Mouse (Mus musculus) MEL (cell line): ENCODE data around the gene Fnbp1. TPM values are rescaled to one million over a fixed set of nuclear protein-coding genes. Genes with fewer than 3 reads are reported as not detected.
A peak's percentile ranks its signal among the peaks of the same experiment; 100 is the strongest.

Experiments
- DNase-seq: peaks from one replicate; pipeline ENCODE4 v3.0.0; 2011; ENCODE audit warnings: low read depth, low spot score
- H3K27ac ChIP-seq: 2 replicates; pipeline ENCODE4 v1.5.1; 2012; ENCODE audit warnings: low read depth, mild to moderate bottlenecking, control low read depth, low read length, moderate library complexity; ENCODE audit not compliant: control insufficient read depth
- H3K27me3 ChIP-seq, 2 experiments: fragments of 150-350 bp in 1 of 2; sonication (generic) in 1 of 2; 2 replicates each; pipeline ENCODE4 v1.6.1; 2012; ENCODE audit warnings: low read length in 2 of 2, mild to moderate bottlenecking in 2 of 2, improper control_type of control experiment in 1 of 2, moderate library complexity in 1 of 2; ENCODE audit not compliant: insufficient read depth in 2 of 2, control insufficient read depth in 1 of 2
- H3K36me3 ChIP-seq, 2 experiments: 2 replicates each; pipeline ENCODE4 v1.6.1; 2012 to 2014; ENCODE audit warnings: low read length in 2 of 2, improper control_type of control experiment in 1 of 2, inconsistent platforms in 1 of 2, mild to moderate bottlenecking in 1 of 2; ENCODE audit not compliant: insufficient read depth in 2 of 2, control insufficient read depth in 1 of 2
- H3K4me1 ChIP-seq, 2 experiments: fragments of 150-350 bp in 1 of 2; sonication (generic) in 1 of 2; 2 replicates each; pipeline ENCODE4 v1.6.1; 2012; ENCODE audit warnings: low read length in 2 of 2, improper control_type of control experiment in 1 of 2, mild to moderate bottlenecking in 1 of 2; ENCODE audit not compliant: insufficient read depth in 2 of 2, control insufficient read depth in 1 of 2
- H3K4me3 ChIP-seq, 2 experiments: fragments of 150-350 bp in 1 of 2; sonication (generic) in 1 of 2; 2 replicates each; pipeline ENCODE4 v1.5.1; 2012; ENCODE audit warnings: low read depth in 2 of 2, low read length in 2 of 2, mild to moderate bottlenecking in 2 of 2, moderate library complexity in 2 of 2, control low read depth in 1 of 2, improper control_type of control experiment in 1 of 2; ENCODE audit not compliant: control insufficient read depth in 1 of 2, insufficient read depth in 1 of 2
- H3K79me2 ChIP-seq: 2 replicates; pipeline ENCODE4 v1.6.1; 2012; ENCODE audit warnings: mild to moderate bottlenecking, low read length, moderate library complexity; ENCODE audit not compliant: control insufficient read depth, poor library complexity, insufficient read depth
- H3K9ac ChIP-seq: 2 replicates; pipeline ENCODE4 v1.6.1; 2012; ENCODE audit warnings: low read depth, mild to moderate bottlenecking, control low read depth, low read length, moderate library complexity; ENCODE audit not compliant: control insufficient read depth, poor library complexity, severe bottlenecking
- H3K9me3 ChIP-seq: fragments of 150-350 bp; sonication (generic); replicated peaks from 2 replicates; pipeline ENCODE4 v1.6.1; 2012; ENCODE audit warnings: mild to moderate bottlenecking, low read length, improper control_type of control experiment, moderate library complexity; ENCODE audit not compliant: insufficient read depth
- CTCF ChIP-seq, 3 experiments: IDR thresholded peaks in 2 of 3; conservative IDR thresholded peaks in 1 of 3; 2 replicates each; pipeline ENCODE4 v1.5.1; 2011 to 2012; ENCODE audit warnings: low read length in 3 of 3, low read depth in 2 of 3, mild to moderate bottlenecking in 2 of 3, improper control_type of control experiment in 1 of 3, inconsistent platforms in 1 of 3, mixed read lengths in 1 of 3, moderate library complexity in 1 of 3; ENCODE audit not compliant: control insufficient read depth in 1 of 3, insufficient read depth in 1 of 3, poor library complexity in 1 of 3, severe bottlenecking in 1 of 3
- ELF1 ChIP-seq: IDR thresholded peaks from 2 replicates; pipeline ENCODE4 v1.6.1; 2014; ENCODE audit warnings: low read depth, mild to moderate bottlenecking, inconsistent platforms, low read length, improper control_type of control experiment, moderate library complexity
- ETS1 ChIP-seq: IDR thresholded peaks from 2 replicates; pipeline ENCODE4 v1.6.1; 2012; ENCODE audit warnings: low read depth, mild to moderate bottlenecking, inconsistent platforms, low read length, improper control_type of control experiment, moderate library complexity
- HCFC1 ChIP-seq: IDR thresholded peaks from 2 replicates; pipeline ENCODE4 v1.6.1; 2012; ENCODE audit warnings: low read depth, mild to moderate bottlenecking, inconsistent platforms, low read length, improper control_type of control experiment, moderate library complexity
- KAT2A ChIP-seq: conservative IDR thresholded peaks from 2 replicates; pipeline ENCODE4 v1.6.1; 2012; ENCODE audit warnings: low read depth, low read length, improper control_type of control experiment, inconsistent platforms
- MAFK ChIP-seq: IDR thresholded peaks from 2 replicates; pipeline ENCODE4 v1.6.1; 2011; ENCODE audit warnings: low read depth, mild to moderate bottlenecking, low read length, improper control_type of control experiment, borderline replicate concordance
- MYB ChIP-seq: IDR thresholded peaks from 2 replicates; pipeline ENCODE4 v1.6.1; 2011; ENCODE audit warnings: mild to moderate bottlenecking, low read depth, low read length, improper control_type of control experiment
- NRF1 ChIP-seq: IDR thresholded peaks from 2 replicates; pipeline ENCODE4 v1.6.1; 2014; ENCODE audit warnings: low read depth, mild to moderate bottlenecking, inconsistent platforms, low read length, improper control_type of control experiment, moderate library complexity; ENCODE audit not compliant: poor library complexity, insufficient read depth, severe bottlenecking
- POLR2AphosphoS2 ChIP-seq: IDR thresholded peaks from 2 replicates; pipeline ENCODE4 v1.6.1; 2011; ENCODE audit warnings: low read length, improper control_type of control experiment
- RAD21 ChIP-seq: IDR thresholded peaks from 2 replicates; pipeline ENCODE4 v1.6.1; 2011; ENCODE audit warnings: mild to moderate bottlenecking, low read depth, low read length, improper control_type of control experiment
- SIN3A ChIP-seq: IDR thresholded peaks from 2 replicates; pipeline ENCODE4 v1.6.1; 2012; ENCODE audit warnings: low read length, improper control_type of control experiment, inconsistent platforms
- SMC3 ChIP-seq: IDR thresholded peaks from 2 replicates; pipeline ENCODE4 v1.6.1; 2011; ENCODE audit warnings: low read depth, low read length, improper control_type of control experiment
- TAL1 ChIP-seq: IDR thresholded peaks from 2 replicates; pipeline ENCODE4 v1.6.1; 2012; ENCODE audit warnings: mild to moderate bottlenecking, inconsistent platforms, low read length, moderate library complexity, mixed read lengths
- UBTF ChIP-seq: IDR thresholded peaks from 2 replicates; pipeline ENCODE4 v1.6.1; 2012; ENCODE audit warnings: low read depth, mild to moderate bottlenecking, inconsistent platforms, low read length, improper control_type of control experiment, moderate library complexity, borderline replicate concordance; ENCODE audit not compliant: insufficient read depth
- ZNF384 ChIP-seq: IDR thresholded peaks from 2 replicates; pipeline ENCODE4 v1.6.1; 2012; ENCODE audit warnings: low read depth, mild to moderate bottlenecking, inconsistent platforms, low read length, improper control_type of control experiment
- polyA plus RNA-seq, 2 experiments: library from polyadenylated mRNA; stranded (reverse) in 1 of 2; unstranded in 1 of 2; fragments of >175 nt in 1 of 2; fragments of >200 nt in 1 of 2; gene quantifications; 2 replicates each; pipeline versions ENCODE4 v1.2.1 to v1.2.4; 2012; ENCODE audit warnings: low replicate concordance in 2 of 2, low read depth in 1 of 2; ENCODE audit not compliant: insufficient read length in 2 of 2, insufficient read depth in 1 of 2, missing spikeins in 1 of 2
- total RNA-seq: library from RNA; depleted of rRNA; stranded (reverse); fragments of 300-350 nt; gene quantifications from 2 replicates; pipeline ENCODE4 v1.2.3, GENCODE M21; 2012

Gene Fnbp1
- total and polyA plus RNA-seq, 3 experiments: 3.4 to 17.5 TPM; not detected in 1

DNA sequence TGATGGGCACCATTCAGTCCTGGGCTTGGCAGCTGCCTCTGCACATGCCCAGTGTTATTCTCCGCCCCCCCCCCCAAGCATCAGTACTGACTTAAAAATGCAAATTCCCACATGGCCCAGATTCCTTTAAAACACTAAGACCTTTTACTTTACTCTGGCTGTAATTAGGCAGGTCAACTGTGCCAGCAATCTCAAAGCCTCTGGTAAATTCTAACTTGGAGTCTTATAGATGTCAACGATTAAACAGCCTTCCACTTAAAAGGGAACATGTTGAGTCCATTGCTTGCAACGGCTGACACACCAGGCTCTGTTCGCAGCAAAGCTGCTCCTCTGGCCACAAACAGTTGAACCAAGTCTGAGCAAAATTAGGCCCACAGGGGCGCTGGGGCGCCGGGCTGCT is 109.8 kb downstream of the Fnbp1 start (continued):
- no peak for TF ChIP-seq KAT2A
- TF ChIP-seq SMC3: no peak

DNA sequence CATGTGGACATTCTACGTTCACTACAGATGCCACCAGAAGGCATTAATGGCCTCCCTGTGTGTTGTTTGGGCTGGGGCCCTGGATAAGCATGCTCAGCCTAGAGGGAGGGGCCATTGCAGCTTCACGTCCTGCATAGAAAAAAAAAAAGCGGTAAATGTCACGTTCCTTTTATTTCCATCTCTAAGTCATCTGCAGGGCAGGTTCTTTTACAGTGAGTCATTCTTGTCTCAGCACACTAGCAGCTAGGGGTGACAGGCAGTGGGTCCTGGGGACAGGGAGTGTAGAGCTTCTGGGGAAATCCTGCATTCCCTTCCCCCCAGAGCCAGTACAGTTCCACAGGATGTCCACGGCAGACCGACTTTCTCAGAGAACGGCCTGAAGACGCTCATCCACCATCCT is 115.2 kb downstream of the Fnbp1 start:
- Histone ChIP-seq H3K4me3 (no peak overlapping the region), H3K9ac (no peak overlapping the region), H3K27me3 (no peaks in the 10 kb centered on the region), H3K79me2 (no peaks in the 10 kb centered on the region), H3K27ac (no peak overlapping the region), H3K4me1 (no peaks in the 10 kb centered on the region), H3K36me3 (no peaks in the 10 kb centered on the region; a peak in 1 of 4 replicates), H3K9me3 (no peaks in the 10 kb centered on the region)
- no peak for DNase-seq
- TF ChIP-seq POLR2AphosphoS2: no peak
- no peak for TF ChIP-seq CTCF (IDR thresholded peaks at IDR 0.05 in 2 of 3, conservative IDR thresholded peaks at IDR 0.05 in 1 of 3; ENCODE audit: control insufficient read depth in 1 of 3, insufficient read depth in 1 of 3, low read depth in 2 of 3, low read length in 3 of 3, poor library complexity in 1 of 3, severe bottlenecking in 1 of 3)
- no peak for TF ChIP-seq SIN3A
- TF ChIP-seq TAL1: no peak
- TF ChIP-seq MYB: no peak

DNA sequence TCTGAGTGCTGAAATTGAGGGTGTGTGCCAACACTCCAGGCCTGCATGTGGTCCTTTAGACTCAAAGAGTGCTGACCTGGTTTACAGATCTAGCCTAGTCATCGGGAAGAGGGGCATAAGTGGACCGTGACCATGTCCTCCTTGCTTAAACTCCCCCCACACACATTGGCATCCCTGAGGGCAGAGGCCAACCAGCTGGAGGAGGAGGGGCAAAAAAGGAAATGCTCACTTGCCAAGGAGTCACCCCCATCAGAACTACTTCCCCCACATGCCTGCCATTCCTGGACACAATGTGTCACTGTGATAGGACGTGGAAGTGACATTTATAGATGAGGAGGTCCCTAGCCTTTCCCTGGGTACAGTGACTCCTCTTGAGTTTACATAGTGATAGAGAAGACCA is 116.3 kb downstream of the Fnbp1 start:
- Histone ChIP-seq H3K36me3 (no peaks in the 10 kb centered on the region; a peak in 1 of 4 replicates), H3K79me2 (no peaks in the 10 kb centered on the region), H3K27me3 (no peaks in the 10 kb centered on the region), H3K4me1 (no peaks in the 10 kb centered on the region), H3K4me3 (no peak overlapping the region), H3K9me3 (no peaks in the 10 kb centered on the region), H3K9ac (no peak overlapping the region), H3K27ac (no peak overlapping the region)
- DNase-seq: peak; percentile 28
- TF ChIP-seq TAL1 (no peak), ETS1 (no peak), ELF1 (no peak), RAD21 (no peak), HCFC1 (no peak), ZNF384 (no peak), NRF1 (no peak), UBTF (no peak), MAFK (no peak)
